Mouse (Mus musculus): ENCODE data around the gene Atp2b2. TPM values are rescaled to one million over a fixed set of nuclear protein-coding genes. Genes with fewer than 3 reads are reported as not detected.

Gene Atp2b2
- 0.27 and 0.62 TPM in 2 replicates for polyA plus RNA-seq (2015; fragmentation: Nextera tagmentation; extraction: Ambion mirVana)

GRCm38 (mm10) chr6:114042332-114042731, at the start of gene Atp2b2:
Gene Atp2b2, minus strand, starts transcription at chr6:114042613.
- Histone ChIP-seq H3K9ac (peak within 1 kb of the TSS; percentile 25), H3K27me3 (peaks cover 72% of the 10 kb centered on the region)

GRCm38 (mm10) chr6:114089626-114090025, 47.2 kb upstream of the Atp2b2 start:
- H3K9ac ChIP-seq = no peak overlapping the region
- no peaks in the 10 kb centered on the region for H3K4me1 ChIP-seq
- H3K27me3 ChIP-seq = peaks cover 20% of the 10 kb centered on the region
- H3K27ac ChIP-seq = no peak overlapping the region
- no peak for ATAC-seq (replicated peaks; ENCODE audit: low FRiP score)
- 18% methylated on average over 5 of the region's 5 CpGs for WGBS
- H3K4me3 ChIP-seq (replicated peaks) = no peak overlapping the region
- H3K36me3 ChIP-seq = no peaks in the 10 kb centered on the region
- no peak overlapping the region for H3K4me2 ChIP-seq
- H3K9me3 ChIP-seq (replicated peaks) = no peaks in the 10 kb centered on the region

More at GRCm38 (mm10) chr6:114042332-114042731, at the start of gene Atp2b2:
- 22% methylated on average over 12 of the region's 12 CpGs for WGBS
- no peaks in the 10 kb centered on the region for H3K9me3 ChIP-seq (replicated peaks)
- peak within 1 kb of the TSS; percentile 44 for H3K4me3 ChIP-seq (replicated peaks)
- H3K36me3 ChIP-seq = no peaks in the 10 kb centered on the region
- ATAC-seq (replicated peaks; ENCODE audit: low FRiP score) = no peak
- peak within 1 kb of the TSS; percentile 82 for H3K4me2 ChIP-seq
- peaks cover 8% of the 10 kb centered on the region; the same call in 1 of the 2 replicates for H3K4me1 ChIP-seq
- no peak within 1 kb of the TSS for H3K27ac ChIP-seq

- 24% methylated on average over 7 of the region's 7 CpGs for WGBS
- H3K9me3 ChIP-seq (replicated peaks) = no peaks in the 10 kb centered on the region
- H3K4me3 ChIP-seq (replicated peaks) = no peak overlapping the region
- no peak overlapping the region for H3K27ac ChIP-seq
- no peak for ATAC-seq (replicated peaks; ENCODE audit: low FRiP score)
- no peaks in the 10 kb centered on the region for H3K4me1 ChIP-seq
- peaks cover 22% of the 10 kb centered on the region for H3K27me3 ChIP-seq
- no peaks in the 10 kb centered on the region for H3K36me3 ChIP-seq
- no peak overlapping the region for H3K9ac ChIP-seq
- no peak overlapping the region for H3K4me2 ChIP-seq
Observed at GRCm38 (mm10) chr6:114087106-114087505, 44.7 kb upstream of the Atp2b2 start.

- Histone ChIP-seq H3K4me3 (replicated peaks) (no peak overlapping the region), H3K36me3 (no peaks in the 10 kb centered on the region), H3K4me2 (no peak overlapping the region), H3K4me1 (no peaks in the 10 kb centered on the region), H3K9me3 (replicated peaks) (no peaks in the 10 kb centered on the region), H3K27me3 (peaks cover 3% of the 10 kb centered on the region; the same call in 1 of the 2 replicates), H3K27ac (no peak overlapping the region), H3K9ac (no peak overlapping the region)
- ATAC-seq (replicated peaks; ENCODE audit: low FRiP score) = peak; percentile 58; the same call in 1 of the 2 replicates
Observed at GRCm38 (mm10) chr6:114078556-114078955, 36.1 kb upstream of the Atp2b2 start.

GRCm38 (mm10) chr6:114076560-114076959, 34.1 kb upstream of the Atp2b2 start:
- WGBS = 39% methylated on average over 3 of the region's 3 CpGs
- 0 out of 2 replicates have a peak, but pooled peaks have one; percentile 22 for ATAC-seq (replicated peaks; ENCODE audit: low FRiP score)
- H3K4me1 ChIP-seq = no peaks in the 10 kb centered on the region
- H3K9ac ChIP-seq = no peak overlapping the region
- no peak overlapping the region for H3K4me3 ChIP-seq (replicated peaks)
- no peak overlapping the region for H3K27ac ChIP-seq
- H3K9me3 ChIP-seq (replicated peaks) = no peaks in the 10 kb centered on the region
- peaks cover 2% of the 10 kb centered on the region; the same call in 1 of the 2 replicates for H3K27me3 ChIP-seq
- no peak overlapping the region for H3K4me2 ChIP-seq
- H3K36me3 ChIP-seq = no peaks in the 10 kb centered on the region

GRCm38 (mm10) chr6:114076061-114076460, 33.6 kb upstream of the Atp2b2 start:
- Histone ChIP-seq H3K4me1 (no peaks in the 10 kb centered on the region), H3K27me3 (peaks cover 2% of the 10 kb centered on the region; the same call in 1 of the 2 replicates), H3K9me3 (replicated peaks) (no peaks in the 10 kb centered on the region), H3K4me3 (replicated peaks) (no peak overlapping the region), H3K36me3 (no peaks in the 10 kb centered on the region), H3K27ac (no peak overlapping the region), H3K4me2 (no peak overlapping the region), H3K9ac (no peak overlapping the region)
- 0 out of 2 replicates have a peak, but pooled peaks have one; percentile 36 for ATAC-seq (replicated peaks; ENCODE audit: low FRiP score)
- 34% methylated on average over 5 of the region's 5 CpGs for WGBS

GRCm38 (mm10) chr6:114074929-114075328, 32.5 kb upstream of the Atp2b2 start:
- ATAC-seq (replicated peaks; ENCODE audit: low FRiP score) = no peak
- H3K4me3 ChIP-seq (replicated peaks) = no peak overlapping the region
- no peaks in the 10 kb centered on the region for H3K36me3 ChIP-seq
- no peak overlapping the region for H3K9ac ChIP-seq
- no peaks in the 10 kb centered on the region for H3K4me1 ChIP-seq
- peaks cover 2% of the 10 kb centered on the region; the same call in 1 of the 2 replicates for H3K27me3 ChIP-seq
- H3K9me3 ChIP-seq (replicated peaks) = no peaks in the 10 kb centered on the region
- H3K27ac ChIP-seq = no peak overlapping the region
- 59% methylated on average over 10 of the region's 10 CpGs for WGBS
- H3K4me2 ChIP-seq = no peak overlapping the region

GRCm38 (mm10) chr6:114074256-114074655, 31.8 kb upstream of the Atp2b2 start:
- H3K27me3 ChIP-seq = peaks cover 2% of the 10 kb centered on the region; the same call in 1 of the 2 replicates
- H3K4me2 ChIP-seq = no peak overlapping the region
- ATAC-seq (replicated peaks; ENCODE audit: low FRiP score) = no peak
- no peaks in the 10 kb centered on the region for H3K9me3 ChIP-seq (replicated peaks)
- no peak overlapping the region for H3K27ac ChIP-seq
- H3K4me1 ChIP-seq = no peaks in the 10 kb centered on the region
- H3K9ac ChIP-seq = no peak overlapping the region
- no peak overlapping the region for H3K4me3 ChIP-seq (replicated peaks)
- H3K36me3 ChIP-seq = no peaks in the 10 kb centered on the region
- WGBS = 4% methylated on average over 1 of the region's 1 CpGs

GRCm38 (mm10) chr6:114071564-114071963, 29.2 kb upstream of the Atp2b2 start:
- ATAC-seq (replicated peaks; ENCODE audit: low FRiP score) = no peak
- 10% methylated on average over 4 of the region's 4 CpGs for WGBS
- no peaks in the 10 kb centered on the region for H3K4me1 ChIP-seq

GRCm38 (mm10) chr6:114063100-114063499, 20.7 kb upstream of the Atp2b2 start:
- H3K4me1 ChIP-seq = no peaks in the 10 kb centered on the region
- 96% methylated on average over 2 of the region's 2 CpGs for WGBS
- H3K4me2 ChIP-seq = no peak overlapping the region
- no peaks in the 10 kb centered on the region for H3K36me3 ChIP-seq
- no peak for ATAC-seq (replicated peaks; ENCODE audit: low FRiP score)
- no peak overlapping the region for H3K9ac ChIP-seq
- H3K4me3 ChIP-seq (replicated peaks) = no peak overlapping the region
- H3K27ac ChIP-seq = no peak overlapping the region
- H3K27me3 ChIP-seq = no peaks in the 10 kb centered on the region
- H3K9me3 ChIP-seq (replicated peaks) = no peaks in the 10 kb centered on the region

More at GRCm38 (mm10) chr6:114071564-114071963, 29.2 kb upstream of the Atp2b2 start:
- peaks cover 2% of the 10 kb centered on the region; the same call in 1 of the 2 replicates for H3K27me3 ChIP-seq
- H3K27ac ChIP-seq = no peak overlapping the region
- H3K36me3 ChIP-seq = no peaks in the 10 kb centered on the region
- H3K9me3 ChIP-seq (replicated peaks) = no peaks in the 10 kb centered on the region
- H3K4me2 ChIP-seq = no peak overlapping the region
- no peak overlapping the region for H3K9ac ChIP-seq
- H3K4me3 ChIP-seq (replicated peaks) = no peak overlapping the region

- Histone ChIP-seq H3K4me3 (replicated peaks) (no peak overlapping the region), H3K27ac (no peak overlapping the region), H3K9ac (no peak overlapping the region), H3K36me3 (no peaks in the 10 kb centered on the region), H3K27me3 (no peaks in the 10 kb centered on the region), H3K9me3 (replicated peaks) (no peaks in the 10 kb centered on the region), H3K4me1 (no peaks in the 10 kb centered on the region), H3K4me2 (no peak overlapping the region)
- ATAC-seq (replicated peaks; ENCODE audit: low FRiP score) = no peak
Observed at GRCm38 (mm10) chr6:114062688-114063087, 20.3 kb upstream of the Atp2b2 start.

GRCm38 (mm10) chr6:114059206-114059605, 16.8 kb upstream of the Atp2b2 start:
- no peak overlapping the region for H3K4me2 ChIP-seq
- H3K9me3 ChIP-seq (replicated peaks) = no peaks in the 10 kb centered on the region
- H3K36me3 ChIP-seq = no peaks in the 10 kb centered on the region
- H3K27me3 ChIP-seq = no peaks in the 10 kb centered on the region
- 73% methylated on average over 7 of the region's 7 CpGs for WGBS
- H3K9ac ChIP-seq = no peak overlapping the region
- H3K4me1 ChIP-seq = no peaks in the 10 kb centered on the region
- no peak overlapping the region for H3K27ac ChIP-seq
- no peak overlapping the region for H3K4me3 ChIP-seq (replicated peaks)
- no peak for ATAC-seq (replicated peaks; ENCODE audit: low FRiP score)

All from kidney, embryonic 15.5 days (tissue).